Mouse (Mus musculus) lung, adult 2 months (tissue): Measurements from ENCODE around the gene Trabd. TPM values are rescaled to one million over a fixed set of nuclear protein-coding genes. Genes with fewer than 3 reads are reported as not detected.

ENCODE experiments used
- DNase-seq: peaks from one replicate; pipeline ENCODE4 v3.0.0; 2022
- H3K4me1 ChIP-seq: fragments of 200-500 bp; 2 replicates; pipeline ENCODE4 v1.6.1; 2011; ENCODE audit warnings: low read length; ENCODE audit not compliant: control insufficient read depth, insufficient read depth
- H3K4me3 ChIP-seq: fragments of 200-500 bp; replicated peaks from 2 replicates; pipeline ENCODE3; 2011; ENCODE audit warnings: low read depth, mild to moderate bottlenecking, control low read depth, low read length; ENCODE audit errors: extremely low read depth
- CTCF ChIP-seq: fragments of 200-500 bp; IDR thresholded peaks from 2 replicates; pipeline ENCODE4 v1.5.1; 2011; ENCODE audit warnings: mild to moderate bottlenecking, low read length, control low read depth; ENCODE audit not compliant: insufficient read depth
- POLR2A ChIP-seq: fragments of 200-500 bp; IDR thresholded peaks from 2 replicates; pipeline ENCODE4 v1.6.1; 2011; ENCODE audit warnings: low read depth, mild to moderate bottlenecking, control low read depth, low read length, borderline replicate concordance; ENCODE audit errors: extremely low read depth
- WGBS: fragments of 180-500 bp; shearing (Covaris S2); methylation state at CpG from one replicate; pipeline ENCODE4 v1.1.7; 2018; 5-methylcytosine and 5-hydroxymethylcytosine counted together
- polyA plus RNA-seq: library from polyadenylated mRNA; depleted of rRNA; stranded (reverse); fragments of >200 nt; gene quantifications from 2 replicates; pipeline ENCODE4 v1.2.3, GENCODE M21; 2012

The Trabd gene
- polyA plus RNA-seq, 1 experiment, result 64.3 TPM

GRCm38 (mm10) chr15:89075478-89076147 is 689 bp downstream of the Trabd start:
- peak; percentile 86 for DNase-seq
- Histone ChIP-seq H3K4me3 (peak overlapping the region; percentile 98), H3K4me1 (peaks cover 14% of the 10 kb centered on the region; the same call in 1 of the 2 replicates)
- TF ChIP-seq CTCF, result no peak
- peak; percentile 51; the same call in 1 of the 2 replicates for TF ChIP-seq POLR2A
- under 1% methylated on average over 59 of the region's 59 CpGs for WGBS

GRCm38 (mm10) chr15:89076156-89076731 is 1.3 kb downstream of the Trabd start:
- DNase-seq, result peak; percentile 67
- TF ChIP-seq CTCF (no peak), POLR2A (no peak)
- H3K4me1 ChIP-seq, result peaks cover 14% of the 10 kb centered on the region; the same call in 1 of the 2 replicates
- WGBS, result under 1% methylated on average over 39 of the region's 39 CpGs
- peak overlapping the region; percentile 62 for H3K4me3 ChIP-seq

GRCm38 (mm10) chr15:89078208-89078836 is 3.4 kb downstream of the Trabd start:
- 14% methylated on average over 9 of the region's 9 CpGs for WGBS
- DNase-seq, result peak; percentile 47
- peaks cover 14% of the 10 kb centered on the region; the same call in 1 of the 2 replicates for H3K4me1 ChIP-seq
- no peak for TF ChIP-seq CTCF
- TF ChIP-seq POLR2A, result peak; percentile 29; the same call in 1 of the 2 replicates
- peak overlapping the region; percentile 22 for H3K4me3 ChIP-seq

DNA sequence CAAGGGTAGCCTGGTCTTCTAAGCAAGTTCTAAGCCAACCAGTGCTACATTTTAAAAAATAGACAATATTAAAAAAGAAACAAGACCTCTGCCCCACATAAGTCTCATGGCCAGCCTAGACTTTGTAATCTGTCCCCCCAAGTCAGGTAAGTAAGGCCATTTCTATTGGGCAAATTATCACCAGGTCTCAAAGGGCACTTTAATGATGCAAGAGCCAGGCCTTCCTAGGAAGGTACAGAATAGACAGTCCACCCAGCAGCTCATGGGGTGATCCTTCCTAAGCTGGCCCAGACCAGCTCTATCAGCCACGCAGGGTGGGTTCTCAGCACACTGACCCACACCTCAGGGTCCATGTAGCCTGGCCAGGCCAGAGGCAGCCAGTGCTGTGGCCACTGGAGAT is 9.0 kb downstream of the Trabd start:
- no peak for DNase-seq
- no peak for TF ChIP-seq POLR2A
- TF ChIP-seq CTCF, result no peak
- no peaks in the 10 kb centered on the region for H3K4me1 ChIP-seq
- WGBS, result 100% methylated on average over 1 of the region's 1 CpGs
- no peak overlapping the region for H3K4me3 ChIP-seq

GRCm38 (mm10) chr15:89084826-89085225 is 9.9 kb downstream of the Trabd start:
- DNase-seq, result no peak
- Histone ChIP-seq H3K4me1 (no peaks in the 10 kb centered on the region), H3K4me3 (no peak overlapping the region)
- WGBS, result 79% methylated on average over 2 of the region's 2 CpGs
- TF ChIP-seq POLR2A (no peak), CTCF (no peak)

- 2% methylated on average over 38 of the region's 38 CpGs for WGBS
- peak; percentile 89 for DNase-seq
- TF ChIP-seq CTCF (no peak), POLR2A (peak; percentile 91)
- peak within 1 kb of the TSS; percentile 80 for H3K4me3 ChIP-seq
- no peaks in the 10 kb centered on the region for H3K4me1 ChIP-seq
Measured at GRCm38 (mm10) chr15:89088607-89089247, 13.8 kb downstream of the Trabd start, which contains the start of gene Selenoo. Gene Selenoo, plus strand, starts transcription at chr15:89089084.

DNA sequence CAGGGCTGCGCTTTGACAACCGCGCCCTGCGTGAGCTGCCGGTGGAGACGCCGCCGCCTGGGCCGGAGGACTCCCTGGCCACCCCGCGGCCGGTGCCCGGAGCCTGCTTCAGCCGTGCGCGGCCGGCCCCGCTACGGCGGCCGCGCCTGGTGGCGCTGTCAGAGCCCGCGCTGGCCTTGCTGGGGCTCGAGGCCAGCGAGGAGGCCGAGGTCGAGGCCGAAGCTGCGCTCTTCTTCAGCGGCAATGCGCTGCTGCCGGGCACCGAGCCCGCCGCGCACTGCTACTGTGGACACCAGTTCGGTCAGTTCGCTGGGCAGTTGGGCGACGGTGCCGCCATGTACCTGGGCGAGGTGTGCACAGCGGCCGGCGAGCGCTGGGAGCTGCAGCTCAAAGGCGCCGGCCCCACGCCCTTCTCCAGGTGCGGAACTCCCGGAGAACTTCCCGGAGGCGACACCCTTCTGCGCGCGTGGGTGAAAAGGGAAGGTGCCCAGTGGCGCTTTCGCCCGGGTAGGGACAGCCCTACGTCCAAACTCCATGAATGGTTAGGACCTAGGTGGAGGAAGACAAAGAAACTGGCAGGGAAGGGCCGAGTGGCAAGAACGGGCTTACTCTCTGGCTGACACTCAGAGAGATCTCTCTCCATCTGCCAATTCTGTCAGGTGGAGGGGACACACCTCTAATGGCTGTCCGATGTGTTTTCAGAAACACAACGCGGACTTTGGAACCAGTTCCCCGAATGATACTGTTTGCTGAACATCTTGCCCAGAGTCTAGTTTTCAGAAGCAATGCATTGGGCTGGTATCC is 14.5 kb downstream of the Trabd start:
- no peak for DNase-seq
- TF ChIP-seq POLR2A (no peak), CTCF (no peak)
- H3K4me1 ChIP-seq, result no peaks in the 10 kb centered on the region
- WGBS, result 1% methylated on average over 68 of the region's 68 CpGs
- peak overlapping the region; percentile 80 for H3K4me3 ChIP-seq

DNA sequence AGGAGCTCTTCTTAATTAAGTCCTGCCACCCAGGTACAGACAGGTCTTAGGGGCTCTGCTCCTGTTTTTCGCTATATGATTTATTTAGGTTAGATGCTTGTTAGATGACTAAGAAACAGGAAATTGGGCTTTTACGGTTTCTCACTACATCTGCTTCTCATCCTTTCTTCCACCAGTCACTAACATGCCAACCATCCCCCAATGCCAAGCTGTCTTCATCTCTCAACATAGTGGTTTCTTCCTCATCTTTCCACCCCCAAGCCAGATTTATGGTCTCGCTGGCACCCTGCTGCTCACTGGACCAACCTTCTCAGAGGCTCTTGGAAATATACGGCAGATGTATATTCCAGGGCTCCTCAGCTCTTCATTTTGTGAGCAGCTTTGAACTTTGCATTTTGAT is 15.7 kb downstream of the Trabd start:
- 87% methylated on average over 4 of the region's 4 CpGs for WGBS
- Histone ChIP-seq H3K4me3 (no peak overlapping the region), H3K4me1 (no peaks in the 10 kb centered on the region)
- DNase-seq, result no peak
- TF ChIP-seq POLR2A (no peak), CTCF (no peak)
